Mouse (Mus musculus) left cerebral cortex, postnatal 36 days (tissue): ENCODE measurements at regions not wholly inside any gene's neighbourhood (a gene's known extent, or its start where the extent isn't known, plus 50 kb on each side); places are given as distances from the start of the nearest gene placed in this dataset.
A peak's percentile ranks its signal among the peaks of the same experiment; 100 is the strongest.

ENCODE experiments used
- DNase-seq, 2 experiments: peaks; one replicate each; pipeline ENCODE4 v3.0.0; 2021 to 2022; ENCODE audit warnings: low spot score in 2 of 2, mixed read lengths in 1 of 2
- intact Hi-C: fragments of 180-260 bp; cut with DNase I; formaldehyde crosslinking; loops from one replicate; pipeline ENCODE4 v1.15.1; 2025

- intact Hi-C loops = no loop called here
- DNase-seq = no peak
Measured at GRCm38 (mm10) chr13:97498981-97499380, 258.1 kb downstream of the Enc1 start.

GRCm38 (mm10) chr13:97497928-97498327, 257.0 kb downstream of the Enc1 start:
- DNase-seq = no peak
- intact Hi-C loops = no loop called here

DNA sequence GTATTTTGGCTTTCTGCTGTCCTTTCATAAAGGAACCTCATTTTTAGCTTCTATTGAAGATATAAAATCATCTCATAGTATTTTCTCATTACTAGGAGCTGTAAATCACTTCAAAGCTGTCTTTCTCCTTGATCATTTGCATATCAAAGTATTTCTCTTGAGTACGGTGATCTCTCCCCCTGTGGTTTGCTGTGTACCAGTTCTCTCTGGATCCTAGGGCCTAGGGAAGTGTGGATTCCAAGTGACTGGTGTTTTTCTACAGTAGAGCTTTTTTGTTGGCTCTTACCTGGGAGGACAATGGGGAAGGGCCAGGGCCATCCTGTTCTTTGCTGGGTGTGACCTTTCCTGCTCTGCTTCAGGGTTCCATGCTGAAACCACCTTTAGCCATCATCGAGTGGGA, 253.9 kb downstream of the Enc1 start:
- DNase-seq = no peak
- intact Hi-C loops = loop anchor here (5.0 kb wide), 2 partner anchors 133 to 252 kb away; partner anchors contain the start of gene Enc1

GRCm38 (mm10) chr13:97493836-97494235, 252.9 kb downstream of the Enc1 start:
- no peak for DNase-seq
- intact Hi-C loops = loop anchor here (2.0 to 5.0 kb wide), 3 partner anchors 65 to 252 kb away; partner anchors contain the start of gene Enc1

- no peak for DNase-seq
- intact Hi-C loops = loop anchor here (2.0 to 5.0 kb wide), 3 partner anchors 66 to 251 kb away; partner anchors contain the start of gene Enc1
Measured at GRCm38 (mm10) chr13:97492958-97493735, 252.2 kb downstream of the Enc1 start.

GRCm38 (mm10) chr13:97491865-97492847, 251.3 kb downstream of the Enc1 start:
- intact Hi-C loops = loop anchor here (2.0 to 5.0 kb wide), 3 partner anchors 67 to 250 kb away; partner anchors contain the start of gene Enc1
- peak; percentile 77 to 82 for DNase-seq

GRCm38 (mm10) chr13:97490131-97490530, 249.2 kb downstream of the Enc1 start:
- intact Hi-C loops = loop anchor here (5.0 kb wide), 2 partner anchors 137 to 248 kb away; partner anchors contain the start of gene Enc1
- no peak for DNase-seq

- intact Hi-C loops = loop anchor here (5.0 kb wide), 2 partner anchors 138 to 247 kb away; partner anchors contain the start of gene Enc1
- DNase-seq = no peak
Measured at GRCm38 (mm10) chr13:97489721-97490120, 248.8 kb downstream of the Enc1 start.

DNA sequence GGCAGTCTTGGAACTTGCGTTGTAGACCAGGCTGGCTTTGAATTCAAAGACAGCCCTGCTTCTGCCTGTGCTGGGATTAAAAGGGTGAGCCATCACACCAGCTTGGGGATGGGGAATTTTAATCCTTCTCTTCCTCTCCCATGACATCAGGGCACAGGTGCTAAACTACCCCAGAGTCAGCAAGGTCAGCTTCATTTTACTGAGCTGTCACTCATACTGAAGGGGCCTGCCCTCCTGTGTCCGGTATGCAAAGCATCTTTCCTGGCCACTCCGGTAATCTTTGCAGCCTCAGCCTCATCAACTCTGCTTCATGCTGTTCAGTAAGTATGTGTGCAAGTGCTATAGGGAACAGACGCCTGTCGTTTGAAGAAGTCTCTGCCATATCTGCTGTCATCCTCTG, 248.1 kb downstream of the Enc1 start:
- intact Hi-C loops = no loop called here
- no peak for DNase-seq

DNA sequence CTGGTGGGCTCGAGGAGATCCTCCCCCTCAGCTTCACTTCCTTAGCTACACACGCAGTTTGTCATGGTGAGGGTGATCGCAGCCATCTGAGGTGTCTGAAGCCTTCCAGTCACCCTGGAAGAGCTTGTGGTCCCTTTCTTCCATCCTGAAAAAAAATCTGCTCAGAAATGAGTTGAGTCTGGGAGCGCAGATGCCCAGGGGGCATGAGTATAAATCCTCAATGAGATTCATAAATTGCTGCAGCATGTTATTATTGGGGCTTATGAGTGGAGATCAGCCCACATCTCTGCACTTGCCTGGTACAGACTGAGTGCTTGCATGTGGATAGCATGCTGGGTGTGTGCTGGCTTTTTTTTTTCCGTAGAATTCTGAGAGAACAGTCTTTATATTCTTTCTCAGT, 247.6 kb downstream of the Enc1 start:
- intact Hi-C loops = no loop called here
- no peak for DNase-seq

DNA sequence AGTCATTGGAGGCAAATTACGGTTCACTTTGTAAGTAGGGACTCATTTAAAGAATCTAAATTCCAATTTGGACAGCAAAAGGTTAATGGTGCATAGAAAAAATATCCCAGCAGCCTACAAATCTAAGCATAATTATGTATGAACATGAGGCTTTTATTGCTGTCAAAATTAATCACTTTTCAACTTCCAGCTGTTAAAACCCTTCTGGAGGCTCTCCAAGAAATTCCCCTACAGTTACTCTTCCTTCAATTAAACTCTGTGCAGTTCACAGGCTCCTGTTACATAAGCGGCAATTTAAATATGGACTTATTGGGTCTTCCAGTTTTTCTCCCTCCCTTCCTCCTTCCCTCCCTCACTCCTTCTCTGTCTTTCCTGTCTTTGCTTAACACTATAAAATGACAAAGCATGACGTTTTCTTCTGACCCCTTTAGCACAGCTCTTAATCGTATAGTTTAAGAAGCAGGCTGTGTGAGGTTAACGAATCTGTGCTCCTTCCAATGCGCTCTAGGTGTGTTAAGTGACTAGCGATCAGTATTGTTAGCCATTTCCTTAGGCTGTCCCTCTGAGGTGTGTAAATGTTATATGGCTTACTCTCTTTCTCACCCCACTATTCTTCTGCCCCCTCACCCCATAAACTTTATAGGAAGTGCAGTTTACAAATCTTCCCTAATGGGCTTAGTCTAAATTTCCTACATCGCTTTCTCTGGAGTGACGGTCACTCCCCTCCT, 247.0 kb downstream of the Enc1 start:
- intact Hi-C loops = no loop called here

DNA sequence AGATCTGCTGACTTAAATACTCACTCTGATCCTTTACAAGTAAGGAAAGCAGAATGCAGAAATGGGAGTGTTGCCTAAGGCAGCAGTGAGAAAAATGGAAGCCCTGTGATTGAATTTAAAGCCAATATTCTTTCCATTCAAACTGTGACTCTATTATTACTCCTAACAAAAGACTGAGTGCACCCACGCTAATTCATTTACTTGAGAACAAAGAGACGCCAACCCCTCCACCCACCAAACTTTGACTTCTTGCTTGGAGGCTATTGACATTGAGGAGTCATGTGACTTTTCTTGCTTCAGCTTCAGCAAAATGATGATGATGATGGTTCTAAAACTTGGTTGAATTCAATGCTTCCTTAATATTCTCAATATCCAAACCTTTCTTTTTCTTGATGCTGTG, 245.6 kb downstream of the Enc1 start:
- no peak for DNase-seq
- intact Hi-C loops = no loop called here

More for the DNA sequence above, 247.0 kb downstream of the Enc1 start:
- no peak for DNase-seq

DNA sequence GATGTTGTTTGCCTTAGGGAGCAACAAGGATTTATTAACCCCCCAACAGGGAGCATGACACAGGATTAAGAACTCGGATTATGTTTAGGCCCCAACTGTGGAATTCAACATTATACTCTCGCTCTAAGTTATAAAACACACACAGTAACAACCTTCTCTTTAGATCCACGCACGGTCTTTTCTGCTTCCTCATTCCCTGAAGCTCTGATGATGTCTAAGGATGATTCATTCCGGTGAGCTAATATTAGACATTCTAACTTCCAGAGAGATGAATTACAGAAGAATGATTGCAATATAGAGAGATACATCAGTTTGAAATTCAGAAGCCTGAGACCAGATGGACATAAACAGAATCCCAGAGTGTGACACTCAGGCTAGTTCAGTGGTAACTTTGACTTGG, 245.0 kb downstream of the Enc1 start:
- intact Hi-C loops = no loop called here
- no peak for DNase-seq

DNA sequence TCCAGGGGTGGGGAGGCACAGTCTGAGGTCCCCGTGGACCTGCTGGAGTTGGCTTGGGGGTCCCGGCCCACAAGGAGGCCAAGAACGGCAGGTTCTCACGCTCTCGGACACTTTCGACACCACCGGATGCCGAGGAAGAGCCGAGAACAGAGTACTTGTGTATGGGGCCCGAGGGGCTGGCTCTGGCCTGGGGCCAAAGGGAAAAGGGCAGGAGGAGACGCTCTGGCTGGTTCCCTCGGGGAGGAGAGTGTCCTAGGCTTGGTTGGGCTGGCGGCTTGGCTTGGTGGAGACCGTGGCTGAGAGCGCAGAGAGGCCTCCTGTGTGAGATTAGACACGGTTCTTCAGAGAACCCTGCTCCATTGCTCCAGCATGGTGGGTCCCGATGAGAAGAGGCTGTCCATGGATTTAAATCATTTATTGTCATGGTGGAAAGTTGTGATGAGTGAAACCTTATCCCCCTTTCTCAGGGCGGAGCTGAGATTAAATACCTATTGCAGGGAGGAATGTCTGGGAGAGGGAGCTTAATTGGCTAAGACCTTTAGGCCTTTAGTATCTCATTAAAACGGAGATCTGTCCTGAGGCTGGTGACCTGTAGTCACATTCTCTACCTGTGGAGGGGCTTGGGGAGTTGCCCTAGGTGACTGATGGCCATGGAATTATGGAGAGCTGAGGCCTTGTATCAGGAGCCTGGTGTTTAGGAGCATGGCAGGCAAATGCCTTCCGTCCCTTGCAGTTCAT, 244.1 kb downstream of the Enc1 start:
- intact Hi-C loops = no loop called here
- DNase-seq = no peak

- intact Hi-C loops = no loop called here
Measured at GRCm38 (mm10) chr13:97483681-97484080, 242.8 kb downstream of the Enc1 start.

GRCm38 (mm10) chr13:97482439-97482946, 241.6 kb downstream of the Enc1 start:
- intact Hi-C loops = no loop called here
- DNase-seq = no peak

More at GRCm38 (mm10) chr13:97483681-97484080, 242.8 kb downstream of the Enc1 start:
- DNase-seq = no peak

DNA sequence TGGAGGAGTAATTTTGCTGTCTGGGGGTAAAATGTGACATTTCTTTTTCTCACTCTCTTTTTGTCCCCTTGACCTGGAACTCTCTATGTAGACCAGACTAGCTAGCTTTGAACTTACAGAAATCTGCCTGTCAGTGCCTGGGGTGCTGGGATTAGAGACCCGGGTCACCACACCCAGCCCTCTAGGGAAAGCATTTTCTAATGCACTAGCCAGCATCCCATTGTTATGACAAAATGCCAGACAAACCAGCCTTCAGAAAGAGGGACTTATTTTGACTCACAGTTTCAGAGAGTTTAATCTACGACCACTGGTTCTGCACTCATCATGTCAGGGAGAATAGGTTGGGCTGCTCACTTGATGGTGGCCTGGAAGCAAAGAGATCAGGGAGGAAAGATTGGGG, 240.4 kb downstream of the Enc1 start:
- intact Hi-C loops = no loop called here
- DNase-seq = no peak

- intact Hi-C loops = no loop called here
- DNase-seq = no peak
Measured at GRCm38 (mm10) chr13:97479066-97479586, 238.2 kb downstream of the Enc1 start.
